Mouse (Mus musculus): ENCODE results near the gene Inka1. TPM values are rescaled to one million over a fixed set of nuclear protein-coding genes. Genes with fewer than 3 reads are reported as not detected.

The Inka1 gene
- polyA plus RNA-seq, 1 experiment from 2014 or later, result 21.0 TPM

DNA sequence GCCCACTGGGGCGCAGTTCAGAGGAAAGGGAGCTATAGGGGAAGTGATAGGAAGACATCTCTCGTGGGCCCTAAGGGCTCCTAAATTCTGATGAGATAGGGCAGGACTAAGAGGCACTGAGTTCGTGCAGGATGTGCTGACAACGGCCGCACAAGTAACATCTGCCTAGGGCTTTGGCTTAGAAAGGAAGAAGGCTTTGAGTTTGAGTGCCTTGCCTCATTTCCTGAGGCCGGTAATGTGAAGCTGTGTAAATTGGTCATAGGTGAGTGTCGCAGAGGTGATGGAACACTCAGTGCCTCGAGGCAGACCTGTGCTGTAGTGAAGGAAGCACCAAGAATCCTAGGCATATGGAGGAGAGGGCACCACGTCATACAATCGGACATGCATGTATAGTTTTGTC, 19.0 kb downstream of the Inka1 start:
- ATAC-seq (ENCODE audit: low FRiP score), result no peak
- WGBS, result 91% methylated on average over 10 of the region's 10 CpGs

DNA sequence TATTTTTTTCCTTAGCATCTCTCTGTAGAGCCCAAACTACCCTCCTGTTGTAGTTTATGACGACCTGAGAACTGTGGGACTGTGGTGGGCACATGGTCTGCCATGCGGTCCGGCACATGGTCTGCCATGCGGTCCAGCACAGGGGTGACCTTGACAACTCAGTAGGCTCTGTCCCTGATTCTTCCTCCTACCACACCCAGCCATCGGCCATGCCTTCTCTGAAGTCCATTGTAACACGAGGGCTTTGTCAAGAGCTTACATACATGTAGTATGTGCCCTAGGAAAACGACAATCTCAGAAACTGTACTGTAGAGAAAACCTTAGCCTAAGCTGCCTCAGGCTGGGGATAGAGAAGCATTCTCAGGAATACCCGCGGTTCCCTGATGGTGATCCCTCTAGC, 21.0 kb downstream of the Inka1 start:
- ATAC-seq (ENCODE audit: low FRiP score), result no peak
- Histone ChIP-seq H3K4me1 (peaks cover 17% of the 10 kb centered on the region), H3K36me3 (no peaks in the 10 kb centered on the region), H3K4me2 (no peak overlapping the region), H3K27me3 (replicated peaks) (no peaks in the 10 kb centered on the region), H3K9ac (replicated peaks) (no peak overlapping the region), H3K27ac (replicated peaks) (no peak overlapping the region), H3K9me3 (replicated peaks) (no peaks in the 10 kb centered on the region), H3K4me3 (replicated peaks) (no peak overlapping the region)
- 95% methylated on average over 9 of the region's 9 CpGs for WGBS

More for the DNA sequence above, 19.0 kb downstream of the Inka1 start:
- H3K27me3 ChIP-seq (replicated peaks), result no peaks in the 10 kb centered on the region
- H3K9me3 ChIP-seq (replicated peaks), result no peaks in the 10 kb centered on the region
- no peak overlapping the region for H3K9ac ChIP-seq (replicated peaks)
- H3K4me2 ChIP-seq, result no peak overlapping the region
- H3K27ac ChIP-seq (replicated peaks), result no peak overlapping the region
- H3K4me3 ChIP-seq (replicated peaks), result no peak overlapping the region
- H3K36me3 ChIP-seq, result no peaks in the 10 kb centered on the region
- H3K4me1 ChIP-seq, result peaks cover 7% of the 10 kb centered on the region

DNA sequence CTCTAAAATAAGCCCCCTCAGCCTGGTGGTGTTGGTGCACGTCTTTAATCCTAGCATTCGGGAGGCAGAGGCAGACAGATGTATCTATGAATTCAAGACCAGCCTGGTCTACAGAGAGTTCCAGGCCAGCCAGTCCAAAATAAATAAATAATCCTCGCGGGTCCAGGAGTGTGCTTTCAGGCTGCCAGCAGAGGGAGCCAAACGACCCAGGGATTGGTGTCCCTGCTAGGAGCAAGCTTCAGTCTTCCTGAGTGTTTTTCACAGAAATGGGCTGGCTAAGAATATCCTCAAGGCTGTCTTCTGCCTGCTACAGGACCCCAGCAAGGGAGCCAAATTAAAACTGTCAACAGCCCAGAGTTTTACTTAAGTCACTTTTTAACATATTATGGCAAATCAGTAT, 22.0 kb downstream of the Inka1 start:
- H3K4me1 ChIP-seq, result peaks cover 17% of the 10 kb centered on the region
- H3K27ac ChIP-seq (replicated peaks), result no peak overlapping the region
- no peaks in the 10 kb centered on the region for H3K9me3 ChIP-seq (replicated peaks)
- peak; percentile 67; the same call in 1 of the 2 replicates for ATAC-seq (ENCODE audit: low FRiP score)
- H3K9ac ChIP-seq (replicated peaks), result no peak overlapping the region
- peaks cover 2% of the 10 kb centered on the region; the same call in 1 of the 2 replicates for H3K36me3 ChIP-seq
- H3K4me2 ChIP-seq, result no peak overlapping the region
- no peak overlapping the region for H3K4me3 ChIP-seq (replicated peaks)
- 29% methylated on average over 5 of the region's 5 CpGs for WGBS
- no peaks in the 10 kb centered on the region for H3K27me3 ChIP-seq (replicated peaks)

DNA sequence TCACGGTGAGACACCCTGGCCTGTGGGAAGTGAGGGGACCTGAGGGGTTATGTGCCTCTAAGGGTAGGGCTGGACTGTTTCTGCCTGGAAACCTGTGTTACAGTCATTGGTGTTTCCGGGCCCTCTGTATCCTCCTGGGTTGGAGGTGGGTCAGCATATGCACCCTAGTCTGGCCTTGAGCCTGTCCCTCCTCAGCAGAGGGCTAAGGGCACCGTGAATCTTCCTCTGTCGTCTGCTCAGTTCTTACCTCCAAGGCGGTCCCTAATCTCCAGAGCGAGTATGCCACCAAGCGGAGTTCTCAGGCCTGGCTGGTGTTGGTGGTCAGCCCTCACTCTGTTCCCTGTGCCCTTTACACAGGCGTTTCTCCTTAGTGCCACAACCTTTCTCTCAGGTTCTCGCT, 22.8 kb downstream of the Inka1 start:
- WGBS, result 92% methylated on average over 9 of the region's 9 CpGs
- Histone ChIP-seq H3K36me3 (peaks cover 2% of the 10 kb centered on the region; the same call in 1 of the 2 replicates), H3K27ac (replicated peaks) (no peak overlapping the region), H3K27me3 (replicated peaks) (no peaks in the 10 kb centered on the region), H3K4me1 (peaks cover 17% of the 10 kb centered on the region), H3K9me3 (replicated peaks) (no peaks in the 10 kb centered on the region), H3K4me2 (no peak overlapping the region), H3K4me3 (replicated peaks) (no peak overlapping the region), H3K9ac (replicated peaks) (no peak overlapping the region)
- ATAC-seq (ENCODE audit: low FRiP score), result no peak

DNA sequence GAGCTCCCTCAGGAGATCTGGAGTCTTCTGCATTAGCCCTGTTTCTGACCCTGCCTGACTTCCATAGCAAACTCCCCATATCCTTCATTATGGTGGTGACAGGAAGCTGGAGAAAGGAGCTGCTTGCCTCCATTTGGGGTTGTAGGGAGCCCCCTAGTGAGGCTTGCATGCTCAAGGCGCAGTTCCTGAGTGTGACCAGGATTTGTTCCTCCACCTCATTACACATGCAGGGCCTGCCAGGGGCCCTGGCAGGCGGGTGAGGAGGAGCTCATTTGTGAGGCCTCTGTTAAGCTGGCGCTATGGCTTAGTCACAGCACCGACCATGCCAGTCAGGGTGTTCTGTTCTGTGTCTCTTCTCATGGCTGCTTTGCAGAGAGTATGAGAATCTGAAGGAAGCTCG, 23.8 kb downstream of the Inka1 start:
- H3K4me2 ChIP-seq, result peak overlapping the region; percentile 37
- peaks cover 5% of the 10 kb centered on the region; the same call in 1 of the 2 replicates for H3K36me3 ChIP-seq
- H3K9ac ChIP-seq (replicated peaks), result no peak overlapping the region
- H3K27ac ChIP-seq (replicated peaks), result peak overlapping the region; percentile 70
- ATAC-seq (ENCODE audit: low FRiP score), result peak; percentile 60
- WGBS, result 54% methylated on average over 5 of the region's 5 CpGs
- no peaks in the 10 kb centered on the region for H3K27me3 ChIP-seq (replicated peaks)
- H3K9me3 ChIP-seq (replicated peaks), result no peaks in the 10 kb centered on the region
- H3K4me1 ChIP-seq, result peaks cover 17% of the 10 kb centered on the region
- no peak overlapping the region for H3K4me3 ChIP-seq (replicated peaks)

DNA sequence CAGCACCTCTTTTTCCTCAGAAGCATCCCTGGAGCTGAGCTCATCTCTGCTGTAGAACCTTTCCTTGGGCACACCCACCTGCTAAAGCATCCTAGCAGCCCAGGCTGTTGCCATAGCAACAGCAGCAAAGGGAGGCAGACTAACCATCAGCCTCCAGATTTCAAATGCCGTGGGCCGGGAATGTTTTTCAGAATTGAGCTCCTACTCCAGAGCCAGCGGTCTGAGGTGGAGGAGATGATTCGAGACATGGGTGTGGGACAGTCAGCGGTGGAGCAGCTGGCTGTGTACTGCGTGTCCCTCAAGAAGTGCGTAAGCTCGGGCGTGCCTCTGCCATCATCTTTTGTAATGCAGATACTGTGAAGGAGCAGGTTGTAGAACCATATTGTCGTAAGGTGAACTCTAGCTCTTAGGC, 24.3 kb downstream of the Inka1 start:
- Histone ChIP-seq H3K36me3 (peaks cover 5% of the 10 kb centered on the region; the same call in 1 of the 2 replicates), H3K4me3 (replicated peaks) (no peak overlapping the region), H3K27me3 (replicated peaks) (no peaks in the 10 kb centered on the region), H3K9ac (replicated peaks) (no peak overlapping the region), H3K4me2 (peak overlapping the region; percentile 37), H3K9me3 (replicated peaks) (no peaks in the 10 kb centered on the region), H3K27ac (replicated peaks) (peak overlapping the region; percentile 70), H3K4me1 (peaks cover 17% of the 10 kb centered on the region)
- WGBS, result 68% methylated on average over 10 of the region's 10 CpGs
- ATAC-seq (ENCODE audit: low FRiP score), result peak; percentile 80; the same call in 1 of the 2 replicates

DNA sequence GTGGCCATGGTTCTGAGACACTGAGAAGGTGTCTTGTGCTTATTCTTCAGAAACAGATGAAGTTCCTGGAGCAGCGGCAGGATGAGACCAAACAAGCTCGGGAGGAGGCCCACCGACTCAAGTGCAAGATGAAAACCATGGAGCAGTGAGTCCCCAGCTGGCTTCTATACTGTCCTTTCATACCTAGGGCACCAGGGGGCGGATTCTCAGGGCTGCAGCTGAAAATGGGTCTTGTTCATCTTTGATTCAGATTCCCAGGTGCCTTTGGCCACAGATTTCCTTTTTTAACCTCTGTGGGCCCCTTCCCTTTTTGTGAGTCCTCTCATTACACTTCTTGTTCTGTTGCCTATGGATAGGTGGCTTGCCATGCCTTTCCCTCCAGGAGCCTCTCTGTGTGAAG, 24.8 kb downstream of the Inka1 start:
- Histone ChIP-seq H3K27ac (replicated peaks) (peak overlapping the region; percentile 70), H3K27me3 (replicated peaks) (no peaks in the 10 kb centered on the region), H3K36me3 (peaks cover 5% of the 10 kb centered on the region; the same call in 1 of the 2 replicates), H3K4me2 (peak overlapping the region; percentile 37), H3K9me3 (replicated peaks) (no peaks in the 10 kb centered on the region), H3K4me1 (peaks cover 17% of the 10 kb centered on the region), H3K9ac (replicated peaks) (0 out of 2 replicates have a peak overlapping the region, but pooled peaks have one; percentile 10), H3K4me3 (replicated peaks) (no peak overlapping the region)
- no peak for ATAC-seq (ENCODE audit: low FRiP score)
- WGBS, result 83% methylated on average over 4 of the region's 4 CpGs

DNA sequence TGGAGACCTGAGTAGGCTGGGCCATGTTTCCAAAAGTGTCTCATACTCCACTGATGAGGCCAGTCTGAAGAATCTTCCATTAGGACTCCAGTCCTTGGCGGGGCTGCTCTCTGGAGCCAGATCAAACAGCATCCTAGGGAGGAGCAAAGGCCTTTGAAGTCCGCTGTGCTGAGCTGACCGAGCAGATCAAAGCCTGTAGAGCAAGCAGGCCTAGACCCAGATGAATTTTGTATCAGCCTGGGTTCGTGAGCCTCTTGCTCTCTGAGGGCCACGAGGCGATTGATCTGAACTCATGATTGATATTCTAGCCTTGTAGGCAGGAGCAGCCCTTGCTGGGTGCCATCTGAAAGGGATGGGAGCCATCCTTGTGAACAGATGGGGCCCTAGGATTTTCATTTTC, 25.8 kb downstream of the Inka1 start:
- no peak for ATAC-seq (ENCODE audit: low FRiP score)
- Histone ChIP-seq H3K27ac (replicated peaks) (no peak overlapping the region), H3K9me3 (replicated peaks) (no peaks in the 10 kb centered on the region), H3K4me2 (no peak overlapping the region), H3K4me3 (replicated peaks) (no peak overlapping the region), H3K27me3 (replicated peaks) (no peaks in the 10 kb centered on the region), H3K9ac (replicated peaks) (0 out of 2 replicates have a peak overlapping the region, but pooled peaks have one; percentile 10), H3K4me1 (peaks cover 17% of the 10 kb centered on the region), H3K36me3 (peaks cover 5% of the 10 kb centered on the region; the same call in 1 of the 2 replicates)
- WGBS, result 56% methylated on average over 6 of the region's 6 CpGs

DNA sequence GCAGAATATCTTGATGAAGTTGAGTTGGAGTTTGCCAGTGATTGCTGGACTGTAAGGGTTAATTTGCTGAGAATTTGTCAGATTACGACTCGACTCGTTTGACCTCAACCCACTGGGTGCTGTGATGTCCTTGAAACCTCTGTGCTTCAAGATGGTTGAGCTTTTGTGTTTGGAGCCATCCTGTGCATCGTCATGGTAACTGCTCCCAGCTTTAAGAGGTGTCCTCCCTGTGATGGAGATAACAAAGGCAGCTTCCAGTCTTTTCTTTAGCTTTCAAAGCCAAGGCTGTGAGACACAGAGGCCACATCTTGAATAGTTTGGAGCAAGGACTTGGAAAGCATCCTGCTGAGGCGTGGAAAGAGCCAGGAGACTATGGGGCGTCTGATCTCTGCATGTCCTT, 28.5 kb downstream of the Inka1 start:
- H3K36me3 ChIP-seq, result peaks cover 5% of the 10 kb centered on the region; the same call in 1 of the 2 replicates
- WGBS, result 21% methylated on average over 6 of the region's 6 CpGs
- H3K4me2 ChIP-seq, result no peak overlapping the region
- no peak for ATAC-seq (ENCODE audit: low FRiP score)
- H3K4me3 ChIP-seq (replicated peaks), result no peak overlapping the region
- no peaks in the 10 kb centered on the region for H3K27me3 ChIP-seq (replicated peaks)
- peaks cover 15% of the 10 kb centered on the region for H3K4me1 ChIP-seq
- H3K9me3 ChIP-seq (replicated peaks), result no peaks in the 10 kb centered on the region
- no peak overlapping the region for H3K9ac ChIP-seq (replicated peaks)
- H3K27ac ChIP-seq (replicated peaks), result no peak overlapping the region

DNA sequence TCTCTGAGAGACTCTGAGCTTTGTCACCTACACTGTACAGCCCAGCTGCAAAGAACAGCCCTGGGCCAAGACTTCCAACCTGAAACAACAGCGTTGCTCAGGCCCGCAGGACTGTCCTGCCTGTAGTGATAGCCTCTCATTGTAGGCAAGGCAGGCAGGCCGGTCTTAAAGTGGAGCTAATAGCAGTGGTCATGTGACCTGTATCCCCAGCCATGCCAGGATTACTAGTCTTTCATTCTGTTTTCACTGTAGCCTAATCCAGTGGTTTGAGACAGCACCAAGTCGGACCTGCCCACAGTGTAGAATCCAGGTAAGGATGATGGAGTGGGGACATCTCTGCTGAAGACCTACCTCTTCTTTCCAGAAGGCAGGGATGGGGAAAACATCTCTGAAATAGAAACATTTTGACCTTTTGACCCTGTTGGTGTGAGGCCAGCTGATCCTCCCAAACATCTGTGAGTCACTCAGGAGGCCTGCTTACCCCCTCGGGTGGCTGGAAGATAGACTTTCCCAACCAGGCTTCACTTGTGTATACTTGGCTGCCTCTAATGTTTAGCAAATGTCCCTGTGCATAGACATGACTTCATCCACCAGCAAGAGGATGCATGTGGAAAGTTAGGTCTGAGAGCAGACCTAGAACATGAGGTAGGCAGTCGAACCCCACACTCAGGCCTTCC, 29.9 kb downstream of the Inka1 start:
- Histone ChIP-seq H3K27me3 (replicated peaks) (no peaks in the 10 kb centered on the region), H3K9ac (replicated peaks) (no peak overlapping the region), H3K9me3 (replicated peaks) (no peaks in the 10 kb centered on the region), H3K27ac (replicated peaks) (no peak overlapping the region), H3K4me1 (peaks cover 10% of the 10 kb centered on the region), H3K36me3 (peaks cover 5% of the 10 kb centered on the region; the same call in 1 of the 2 replicates), H3K4me3 (replicated peaks) (no peak overlapping the region), H3K4me2 (no peak overlapping the region)
- WGBS, result 78% methylated on average over 6 of the region's 6 CpGs
- ATAC-seq (ENCODE audit: low FRiP score), result no peak

DNA sequence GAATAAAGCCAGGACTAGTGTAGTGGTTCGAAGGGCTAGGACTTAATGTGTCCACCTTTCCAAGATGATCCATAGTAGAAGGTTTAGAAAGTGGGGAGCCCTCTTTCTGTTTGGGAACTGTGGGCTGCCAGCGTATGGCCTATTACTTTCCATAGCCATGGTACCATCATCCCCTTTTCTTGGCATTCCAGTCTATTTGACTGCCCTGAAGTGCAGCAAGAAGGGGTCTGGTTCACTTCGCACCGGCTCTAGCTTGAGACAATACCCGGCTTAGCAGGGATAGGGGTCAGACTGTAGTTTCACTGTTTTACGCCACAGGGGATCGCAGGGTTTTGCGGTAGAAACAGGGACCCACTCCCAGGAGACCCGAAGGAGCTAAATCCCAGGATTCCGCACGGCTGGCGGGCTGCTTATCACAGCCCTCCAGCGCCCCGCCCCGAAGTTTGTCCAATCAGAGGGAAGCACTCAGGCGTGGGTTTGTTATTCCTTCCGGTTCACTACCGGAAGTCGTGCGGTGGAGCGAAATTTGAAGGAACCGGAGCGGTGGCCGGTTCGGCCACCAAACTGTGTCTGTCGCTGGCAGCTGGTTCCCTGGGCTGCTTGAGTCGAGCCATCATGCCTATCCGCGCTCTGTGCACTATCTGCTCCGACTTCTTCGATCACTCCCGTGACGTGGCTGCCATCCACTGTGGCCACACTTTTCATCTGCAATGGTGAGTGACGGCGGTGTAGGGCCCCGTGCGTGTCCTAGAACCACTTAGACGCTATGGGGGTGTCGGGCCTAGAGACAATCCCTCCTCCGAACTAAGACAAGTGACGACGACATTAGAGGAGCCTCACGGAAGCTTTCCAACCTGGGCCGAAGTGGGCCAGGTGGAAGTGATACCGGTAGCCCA, 35.0 kb downstream of the Inka1 start:
- Histone ChIP-seq H3K4me3 (replicated peaks) (peak overlapping the region; percentile 55), H3K4me1 (peaks cover 15% of the 10 kb centered on the region), H3K4me2 (peak overlapping the region; percentile 77), H3K27ac (replicated peaks) (peak overlapping the region; percentile 83), H3K27me3 (replicated peaks) (no peaks in the 10 kb centered on the region), H3K9me3 (replicated peaks) (no peaks in the 10 kb centered on the region), H3K9ac (replicated peaks) (peak overlapping the region; percentile 43), H3K36me3 (0 out of 2 replicates have a peak, but pooled peaks cover 2% of the 10 kb centered on the region)
- WGBS, result 16% methylated on average over 45 of the region's 45 CpGs
- peak; percentile 96 for ATAC-seq (ENCODE audit: low FRiP score)
